Mouse (Mus musculus): ENCODE measurements at regions not wholly inside any gene's neighbourhood (a gene's known extent, or its start where the extent isn't known, plus 50 kb on each side); places are given as distances from the start of the nearest gene placed in this dataset.
A peak's percentile ranks its signal among the peaks of the same experiment; 100 is the strongest.

GRCm38 (mm10) chr6:82844432-82844831, 70.2 kb upstream of the Hk2 start:
- H3K27ac ChIP-seq (ENCODE audit: low read length), result no peak overlapping the region
- H3K4me3 ChIP-seq (replicated peaks; ENCODE audit: low read length), result no peak overlapping the region
- H3K4me1 ChIP-seq (ENCODE audit: control insufficient read depth, insufficient read depth, low read length), result no peaks in the 10 kb centered on the region
- no peak for ATAC-seq (ENCODE audit: insufficient read depth, low FRiP score)
- WGBS, result 56% methylated on average over 3 of the region's 3 CpGs
- no peaks in the 10 kb centered on the region for H3K36me3 ChIP-seq (ENCODE audit: control insufficient read depth, insufficient read depth, low read length)
- H3K4me2 ChIP-seq (ENCODE audit: low read depth, low read length), result no peak overlapping the region
- no peaks in the 10 kb centered on the region for H3K27me3 ChIP-seq (ENCODE audit: control insufficient read depth, insufficient read depth, low read length)
- H3K9me3 ChIP-seq (replicated peaks; ENCODE audit: control insufficient read depth, low read length), result 0 out of 2 replicates have a peak, but pooled peaks cover 8% of the 10 kb centered on the region
- no peak overlapping the region for H3K9ac ChIP-seq (ENCODE audit: low read length)

DNA sequence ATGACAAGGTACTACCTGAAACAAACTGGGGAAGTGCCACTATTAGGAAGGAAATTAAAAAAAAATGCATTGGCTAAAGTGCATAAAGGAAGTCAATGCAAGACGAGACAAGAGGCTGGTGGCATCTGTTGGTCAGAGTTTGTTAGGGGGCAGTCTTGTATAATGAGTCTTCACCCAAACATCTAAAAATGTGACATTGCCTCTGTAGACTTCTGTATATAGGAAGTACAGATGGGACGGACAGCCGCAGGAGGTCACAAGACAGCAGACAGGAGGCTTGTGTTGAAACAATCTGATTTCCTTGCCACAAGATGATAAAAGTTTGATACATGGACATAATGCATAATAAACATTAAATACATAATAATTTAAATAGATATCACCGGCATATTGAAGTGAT, 69.6 kb upstream of the Hk2 start:
- no peak overlapping the region for H3K4me3 ChIP-seq (replicated peaks; ENCODE audit: low read length)
- H3K4me2 ChIP-seq (ENCODE audit: low read depth, low read length), result no peak overlapping the region
- H3K4me1 ChIP-seq (ENCODE audit: control insufficient read depth, insufficient read depth, low read length), result no peaks in the 10 kb centered on the region
- H3K27me3 ChIP-seq (ENCODE audit: control insufficient read depth, insufficient read depth, low read length), result no peaks in the 10 kb centered on the region
- no peak overlapping the region for H3K9ac ChIP-seq (ENCODE audit: low read length)
- no peaks in the 10 kb centered on the region for H3K36me3 ChIP-seq (ENCODE audit: control insufficient read depth, insufficient read depth, low read length)
- ATAC-seq (ENCODE audit: insufficient read depth, low FRiP score), result no peak
- 70% methylated on average over 4 of the region's 4 CpGs for WGBS
- H3K9me3 ChIP-seq (replicated peaks; ENCODE audit: control insufficient read depth, low read length), result 0 out of 2 replicates have a peak, but pooled peaks cover 8% of the 10 kb centered on the region
- H3K27ac ChIP-seq (ENCODE audit: low read length), result no peak overlapping the region

GRCm38 (mm10) chr6:82837246-82837645, 63.0 kb upstream of the Hk2 start:
- no peaks in the 10 kb centered on the region for H3K9me3 ChIP-seq (replicated peaks; ENCODE audit: control insufficient read depth, low read length)
- no peaks in the 10 kb centered on the region for H3K27me3 ChIP-seq (ENCODE audit: control insufficient read depth, insufficient read depth, low read length)
- H3K4me3 ChIP-seq (replicated peaks; ENCODE audit: low read length), result no peak overlapping the region
- no peak overlapping the region for H3K9ac ChIP-seq (ENCODE audit: low read length)
- 68% methylated on average over 9 of the region's 9 CpGs for WGBS
- ATAC-seq (ENCODE audit: insufficient read depth, low FRiP score), result no peak
- H3K4me2 ChIP-seq (ENCODE audit: low read depth, low read length), result no peak overlapping the region
- H3K4me1 ChIP-seq (ENCODE audit: control insufficient read depth, insufficient read depth, low read length), result no peaks in the 10 kb centered on the region
- no peaks in the 10 kb centered on the region for H3K36me3 ChIP-seq (ENCODE audit: control insufficient read depth, insufficient read depth, low read length)
- H3K27ac ChIP-seq (ENCODE audit: low read length), result no peak overlapping the region

GRCm38 (mm10) chr6:82835222-82836064, 61.2 kb upstream of the Hk2 start:
- no peaks in the 10 kb centered on the region for H3K4me1 ChIP-seq (ENCODE audit: control insufficient read depth, insufficient read depth, low read length)
- ATAC-seq (ENCODE audit: insufficient read depth, low FRiP score), result no peak
- H3K27ac ChIP-seq (ENCODE audit: low read length), result no peak overlapping the region
- H3K9ac ChIP-seq (ENCODE audit: low read length), result no peak overlapping the region
- no peak overlapping the region for H3K4me2 ChIP-seq (ENCODE audit: low read depth, low read length)
- no peaks in the 10 kb centered on the region for H3K9me3 ChIP-seq (replicated peaks; ENCODE audit: control insufficient read depth, low read length)
- H3K36me3 ChIP-seq (ENCODE audit: control insufficient read depth, insufficient read depth, low read length), result no peaks in the 10 kb centered on the region
- no peak overlapping the region for H3K4me3 ChIP-seq (replicated peaks; ENCODE audit: low read length)
- H3K27me3 ChIP-seq (ENCODE audit: control insufficient read depth, insufficient read depth, low read length), result no peaks in the 10 kb centered on the region
- WGBS, result 56% methylated on average over 11 of the region's 11 CpGs

DNA sequence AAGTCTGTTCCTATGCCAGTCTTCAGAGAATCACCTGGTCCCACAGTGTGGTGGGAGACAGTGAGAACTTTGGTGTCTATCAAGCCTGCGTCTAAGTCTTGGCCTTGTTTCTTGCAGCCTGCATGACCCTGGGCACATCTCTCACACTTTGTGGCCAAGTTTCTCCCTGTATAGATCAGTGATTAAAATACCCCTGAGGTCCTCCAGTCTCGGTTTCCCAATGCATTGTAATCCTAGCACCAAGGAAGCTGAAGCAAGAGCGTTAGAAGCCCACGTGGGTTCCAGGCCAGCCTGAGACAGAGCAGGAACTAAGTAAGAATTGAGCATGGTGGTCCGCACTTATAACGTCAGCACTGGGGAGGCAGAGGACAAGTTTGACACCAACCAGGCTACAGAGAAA, 59.6 kb upstream of the Hk2 start:
- Histone ChIP-seq H3K27ac (ENCODE audit: low read length) (no peak overlapping the region), H3K4me2 (ENCODE audit: low read depth, low read length) (no peak overlapping the region), H3K36me3 (ENCODE audit: control insufficient read depth, insufficient read depth, low read length) (no peaks in the 10 kb centered on the region), H3K4me3 (replicated peaks; ENCODE audit: low read length) (no peak overlapping the region), H3K9ac (ENCODE audit: low read length) (no peak overlapping the region), H3K4me1 (ENCODE audit: control insufficient read depth, insufficient read depth, low read length) (no peaks in the 10 kb centered on the region), H3K27me3 (ENCODE audit: control insufficient read depth, insufficient read depth, low read length) (no peaks in the 10 kb centered on the region), H3K9me3 (replicated peaks; ENCODE audit: control insufficient read depth, low read length) (no peaks in the 10 kb centered on the region)
- WGBS, result 90% methylated on average over 6 of the region's 6 CpGs
- no peak for ATAC-seq (ENCODE audit: insufficient read depth, low FRiP score)

- H3K27me3 ChIP-seq (ENCODE audit: control insufficient read depth, insufficient read depth, low read length), result no peaks in the 10 kb centered on the region
- no peak overlapping the region for H3K4me2 ChIP-seq (ENCODE audit: low read depth, low read length)
- no peak overlapping the region for H3K4me3 ChIP-seq (replicated peaks; ENCODE audit: low read length)
- 25% methylated on average over 1 of the region's 1 CpGs for WGBS
- no peak overlapping the region; the same call in 1 of the 2 replicates for H3K27ac ChIP-seq (ENCODE audit: low read length)
- H3K4me1 ChIP-seq (ENCODE audit: control insufficient read depth, insufficient read depth, low read length), result no peaks in the 10 kb centered on the region
- H3K36me3 ChIP-seq (ENCODE audit: control insufficient read depth, insufficient read depth, low read length), result no peaks in the 10 kb centered on the region
- ATAC-seq (ENCODE audit: insufficient read depth, low FRiP score), result no peak
- no peak overlapping the region for H3K9ac ChIP-seq (ENCODE audit: low read length)
- H3K9me3 ChIP-seq (replicated peaks; ENCODE audit: control insufficient read depth, low read length), result no peaks in the 10 kb centered on the region
Measured at GRCm38 (mm10) chr6:82831211-82831610, 57.0 kb upstream of the Hk2 start.

DNA sequence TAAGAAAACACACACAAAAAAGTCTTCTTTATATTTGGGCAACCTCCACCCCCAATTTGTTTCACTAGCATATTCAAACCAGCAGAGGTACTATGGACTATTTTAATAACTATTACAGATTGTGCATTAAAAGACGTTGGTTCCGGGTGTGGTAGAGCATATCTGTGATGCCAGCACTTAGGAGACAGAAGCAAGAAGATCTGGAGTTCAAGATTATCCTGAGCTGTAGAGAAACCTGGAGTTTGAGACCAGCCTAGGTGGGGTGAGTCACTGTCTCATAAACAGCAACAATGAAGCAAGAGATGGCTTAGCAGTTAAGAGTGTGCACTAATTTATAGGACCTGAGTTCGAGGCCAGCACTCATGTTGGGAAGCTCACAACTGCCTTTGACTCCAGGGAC, 50.4 kb upstream of the Hk2 start:
- H3K27me3 ChIP-seq (ENCODE audit: control insufficient read depth, insufficient read depth, low read length), result no peaks in the 10 kb centered on the region
- H3K9me3 ChIP-seq (replicated peaks; ENCODE audit: control insufficient read depth, low read length), result no peaks in the 10 kb centered on the region
- ATAC-seq (ENCODE audit: insufficient read depth, low FRiP score), result no peak
- H3K4me2 ChIP-seq (ENCODE audit: low read depth, low read length), result no peak overlapping the region
- 0 out of 2 replicates have a peak overlapping the region, but pooled peaks have one; percentile 11 for H3K27ac ChIP-seq (ENCODE audit: low read length)
- H3K36me3 ChIP-seq (ENCODE audit: control insufficient read depth, insufficient read depth, low read length), result no peaks in the 10 kb centered on the region
- no peak overlapping the region for H3K4me3 ChIP-seq (replicated peaks; ENCODE audit: low read length)
- 76% methylated on average over 3 of the region's 3 CpGs for WGBS
- H3K4me1 ChIP-seq (ENCODE audit: control insufficient read depth, insufficient read depth, low read length), result peaks cover 5% of the 10 kb centered on the region; the same call in 1 of the 2 replicates
- no peak overlapping the region for H3K9ac ChIP-seq (ENCODE audit: low read length)

GRCm38 (mm10) chr6:82824240-82824639, 50.0 kb upstream of the Hk2 start:
- Histone ChIP-seq H3K9me3 (replicated peaks; ENCODE audit: control insufficient read depth, low read length) (no peaks in the 10 kb centered on the region), H3K4me3 (replicated peaks; ENCODE audit: low read length) (no peak overlapping the region), H3K4me1 (ENCODE audit: control insufficient read depth, insufficient read depth, low read length) (peaks cover 5% of the 10 kb centered on the region; the same call in 1 of the 2 replicates), H3K27ac (ENCODE audit: low read length) (peak overlapping the region; percentile 39), H3K27me3 (ENCODE audit: control insufficient read depth, insufficient read depth, low read length) (no peaks in the 10 kb centered on the region), H3K36me3 (ENCODE audit: control insufficient read depth, insufficient read depth, low read length) (no peaks in the 10 kb centered on the region), H3K9ac (ENCODE audit: low read length) (no peak overlapping the region), H3K4me2 (ENCODE audit: low read depth, low read length) (no peak overlapping the region)
- 51% methylated on average over 8 of the region's 8 CpGs for whole genome bisulfite sequencing
- no peak for ATAC-seq (ENCODE audit: insufficient read depth, low FRiP score)
